Mouse (Mus musculus) forebrain, embryonic 16.5 days (tissue): ENCODE data around the gene Ppp3ca. TPM values are rescaled to one million over a fixed set of nuclear protein-coding genes. Genes with fewer than 3 reads are reported as not detected.

Experiments used
- ATAC-seq: fragments of 200-750 bp; cut with Nextera tagmentation; 2 replicates; pipeline ENCODE4 v1.8.0; 2017; ENCODE audit warnings: mild to moderate bottlenecking, moderate library complexity
- H3K27ac ChIP-seq: fragments of 300-500 bp; sonication (generic); 2 replicates; pipeline ENCODE4 v1.5.1; 2014; ENCODE audit warnings: low read length, control low read depth
- H3K27me3 ChIP-seq: fragments of 300-500 bp; sonication (generic); replicated peaks from 2 replicates; pipeline ENCODE4 v1.6.1; 2014; ENCODE audit warnings: low read length; ENCODE audit not compliant: control insufficient read depth, insufficient read depth
- H3K36me3 ChIP-seq: fragments of 300-500 bp; sonication (generic); 2 replicates; pipeline ENCODE4 v1.6.1; 2014; ENCODE audit not compliant: control insufficient read depth, insufficient read depth
- H3K4me1 ChIP-seq: fragments of 300-500 bp; sonication (generic); replicated peaks from 2 replicates; pipeline ENCODE4 v1.6.1; 2014; ENCODE audit warnings: low read length; ENCODE audit not compliant: control insufficient read depth, insufficient read depth
- H3K4me2 ChIP-seq: fragments of 300-500 bp; sonication (generic); 2 replicates; pipeline ENCODE4 v1.6.1; 2014; ENCODE audit warnings: mild to moderate bottlenecking, low read length, control low read depth
- H3K4me3 ChIP-seq: fragments of 300-500 bp; sonication (generic); replicated peaks from 2 replicates; pipeline ENCODE4 v1.5.1; 2014; ENCODE audit warnings: mild to moderate bottlenecking, low read length, control low read depth
- H3K9ac ChIP-seq: fragments of 300-500 bp; sonication (generic); replicated peaks from 2 replicates; pipeline ENCODE4 v1.6.1; 2014; ENCODE audit warnings: low read depth, low read length, control low read depth
- H3K9me3 ChIP-seq: fragments of 300-500 bp; sonication (generic); 2 replicates; pipeline ENCODE4 v1.6.1; 2016; ENCODE audit warnings: low read length; ENCODE audit not compliant: control insufficient read depth
- WGBS: fragments of 180-500 bp; shearing (Covaris S2); extraction: QIAGEN DNeasy Blood & Tissue Kit; methylation state at CpG from one replicate; pipeline ENCODE4 v1.1.7; 2014; 5-methylcytosine and 5-hydroxymethylcytosine counted together
- polyA plus RNA-seq: library from polyadenylated mRNA; unstranded; fragments of >200 nt; fragmentation: Nextera tagmentation; extraction: Ambion mirVana; gene quantifications from 2 replicates; pipeline ENCODE4 v1.2.1, GENCODE M21; 2015

Ppp3ca gene
- polyA plus RNA-seq, 1 experiment from 2014 or later = 144 TPM

GRCm38 (mm10) chr3:136731579-136731978, 61.7 kb downstream of the Ppp3ca start:
- Histone ChIP-seq H3K36me3 (no peaks in the 10 kb centered on the region), H3K9ac (no peak overlapping the region)

DNA sequence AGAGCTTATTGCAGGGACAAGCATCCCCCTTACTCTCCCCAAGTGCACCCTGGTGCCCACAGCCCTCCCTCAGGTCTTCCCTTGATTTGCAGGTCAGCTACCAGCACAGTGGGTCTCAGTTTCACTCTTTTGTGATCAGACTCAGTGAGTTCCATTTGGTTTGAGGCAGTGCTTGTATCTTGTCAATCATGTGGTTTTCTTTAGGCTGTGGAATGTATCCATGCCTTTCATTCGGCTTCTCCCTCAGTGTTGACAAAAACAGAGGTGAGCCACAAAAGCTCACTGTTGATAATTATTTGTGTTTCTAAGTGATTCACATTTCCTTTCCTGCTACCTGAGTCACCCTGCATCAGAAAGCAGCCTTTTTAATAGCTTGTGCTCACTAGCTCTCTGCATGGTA, 66.1 kb downstream of the Ppp3ca start:
- Histone ChIP-seq H3K27me3 (no peaks in the 10 kb centered on the region), H3K27ac (no peak overlapping the region), H3K4me3 (no peak overlapping the region), H3K4me1 (peaks cover 5% of the 10 kb centered on the region; the same call in 1 of the 2 replicates), H3K4me2 (no peak overlapping the region), H3K36me3 (no peaks in the 10 kb centered on the region), H3K9me3 (no peaks in the 10 kb centered on the region), H3K9ac (no peak overlapping the region)
- no peak for ATAC-seq
- 11% methylated on average over 1 of the region's 1 CpGs for WGBS

More at GRCm38 (mm10) chr3:136731579-136731978, 61.7 kb downstream of the Ppp3ca start:
- no peak for ATAC-seq
- 93% methylated on average over 6 of the region's 6 CpGs for WGBS
- Histone ChIP-seq H3K4me3 (no peak overlapping the region), H3K27ac (no peak overlapping the region), H3K9me3 (no peaks in the 10 kb centered on the region), H3K4me1 (peaks cover 9% of the 10 kb centered on the region), H3K27me3 (no peaks in the 10 kb centered on the region), H3K4me2 (no peak overlapping the region)

DNA sequence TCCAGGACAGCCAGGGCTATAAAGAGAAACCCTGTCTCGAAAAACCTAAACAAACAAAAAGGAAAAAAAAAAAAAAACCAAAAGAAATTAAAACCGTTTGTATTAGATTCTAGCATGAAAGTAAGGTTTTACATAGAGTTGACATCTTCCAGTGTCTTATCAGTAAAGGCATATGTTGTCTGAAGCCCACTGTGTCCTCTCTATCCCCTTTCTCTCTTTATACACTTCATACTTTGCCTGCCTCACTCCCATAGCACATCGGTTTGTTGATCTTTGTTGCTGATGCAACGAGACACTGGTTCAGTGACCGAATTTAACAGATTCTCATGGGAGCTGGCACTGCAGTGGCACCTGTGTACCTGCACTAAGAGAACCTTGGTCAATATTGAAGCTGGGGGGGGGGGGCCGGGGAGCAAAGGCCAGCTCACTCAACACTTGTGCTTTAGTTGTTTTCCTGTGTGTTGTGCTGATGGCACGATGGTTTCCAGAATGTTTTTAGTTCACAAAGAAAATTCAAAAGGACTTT, 66.9 kb downstream of the Ppp3ca start:
- ATAC-seq = no peak
- no peaks in the 10 kb centered on the region for H3K9me3 ChIP-seq
- WGBS = 87% methylated on average over 7 of the region's 7 CpGs

GRCm38 (mm10) chr3:136738474-136738873, 68.5 kb downstream of the Ppp3ca start:
- Histone ChIP-seq H3K9ac (no peak overlapping the region), H3K4me3 (no peak overlapping the region), H3K4me1 (peaks cover 5% of the 10 kb centered on the region; the same call in 1 of the 2 replicates), H3K27ac (no peak overlapping the region), H3K9me3 (no peaks in the 10 kb centered on the region), H3K36me3 (no peaks in the 10 kb centered on the region), H3K4me2 (no peak overlapping the region), H3K27me3 (no peaks in the 10 kb centered on the region)
- ATAC-seq = no peak
- 88% methylated on average over 1 of the region's 1 CpGs for WGBS

More for the DNA sequence above, 66.9 kb downstream of the Ppp3ca start:
- H3K4me3 ChIP-seq = no peak overlapping the region
- H3K27me3 ChIP-seq = no peaks in the 10 kb centered on the region
- no peak overlapping the region for H3K27ac ChIP-seq
- H3K36me3 ChIP-seq = no peaks in the 10 kb centered on the region
- no peak overlapping the region for H3K9ac ChIP-seq
- H3K4me2 ChIP-seq = no peak overlapping the region
- H3K4me1 ChIP-seq = peaks cover 5% of the 10 kb centered on the region; the same call in 1 of the 2 replicates

DNA sequence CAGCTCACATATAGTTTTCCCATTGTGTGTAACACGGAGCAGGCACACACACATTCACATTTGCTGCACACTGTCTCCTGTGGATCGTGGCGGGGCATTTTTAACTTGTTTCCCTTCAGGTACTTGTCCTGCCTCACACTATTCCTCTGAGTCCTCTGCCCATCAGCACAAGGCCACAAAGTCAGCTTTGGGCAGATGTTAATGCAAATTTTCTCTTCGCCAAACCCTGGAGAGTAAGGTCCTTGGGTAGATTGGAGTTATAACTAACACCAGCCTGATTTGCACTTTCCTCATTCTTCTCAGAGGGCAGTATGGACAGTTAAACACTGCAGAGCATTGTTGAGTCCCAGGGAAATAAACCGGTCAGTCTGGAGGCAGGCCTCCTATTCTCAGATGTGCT, 69.0 kb downstream of the Ppp3ca start:
- Histone ChIP-seq H3K27me3 (no peaks in the 10 kb centered on the region), H3K4me2 (no peak overlapping the region), H3K9me3 (no peaks in the 10 kb centered on the region), H3K9ac (no peak overlapping the region), H3K4me3 (no peak overlapping the region), H3K27ac (no peak overlapping the region), H3K4me1 (peaks cover 5% of the 10 kb centered on the region; the same call in 1 of the 2 replicates), H3K36me3 (no peaks in the 10 kb centered on the region)
- WGBS = 89% methylated on average over 5 of the region's 5 CpGs
- ATAC-seq = no peak

- no peak overlapping the region for H3K4me3 ChIP-seq
- ATAC-seq = no peak
- H3K4me2 ChIP-seq = no peak overlapping the region
- 0 out of 2 replicates have a peak, but pooled peaks cover 2% of the 10 kb centered on the region for H3K4me1 ChIP-seq
- no peaks in the 10 kb centered on the region for H3K27me3 ChIP-seq
- no peaks in the 10 kb centered on the region for H3K9me3 ChIP-seq
- WGBS = 74% methylated on average over 5 of the region's 5 CpGs
- no peak overlapping the region for H3K9ac ChIP-seq
- H3K27ac ChIP-seq = no peak overlapping the region
- no peaks in the 10 kb centered on the region for H3K36me3 ChIP-seq
Observed at GRCm38 (mm10) chr3:136741659-136742058, 71.7 kb downstream of the Ppp3ca start.

DNA sequence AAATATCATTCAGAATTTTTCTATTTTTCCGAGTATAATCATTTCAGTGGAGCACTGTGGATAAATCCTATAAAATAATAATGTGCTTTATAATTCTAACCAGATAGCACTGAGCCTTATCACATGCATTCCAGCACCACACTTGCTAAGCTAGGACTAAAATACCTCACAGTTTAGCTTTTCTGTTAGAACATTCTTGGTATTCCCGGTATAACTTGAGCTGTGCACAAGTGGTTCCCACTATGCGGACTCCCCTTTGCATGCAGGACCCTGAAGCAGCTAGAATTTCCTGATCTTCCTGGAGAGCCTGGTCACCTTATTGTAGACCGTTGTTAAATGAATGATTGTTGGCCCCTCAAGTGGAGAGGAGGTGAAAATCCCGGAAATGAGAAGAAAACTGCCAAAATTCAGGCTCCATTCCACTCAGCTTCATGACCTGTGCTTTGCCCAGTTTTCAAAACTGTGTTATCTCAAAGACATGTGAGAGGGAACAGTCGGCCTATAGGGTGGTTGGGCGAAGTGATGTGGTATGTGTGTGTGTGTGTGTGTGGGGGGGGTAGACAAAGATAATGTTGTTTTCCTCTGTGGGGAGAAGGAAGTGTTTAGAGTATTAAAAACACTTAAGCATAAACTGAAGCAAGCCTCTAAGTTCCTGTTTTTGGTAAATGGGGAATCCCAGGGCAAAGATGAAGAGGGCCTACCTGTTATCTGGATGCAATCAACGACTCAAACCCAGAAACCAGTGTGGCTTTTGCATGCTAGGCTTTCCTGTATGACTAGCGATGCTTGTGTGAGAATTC, 72.5 kb downstream of the Ppp3ca start:
- H3K4me2 ChIP-seq = no peak overlapping the region
- no peak overlapping the region for H3K4me3 ChIP-seq
- no peak for ATAC-seq
- no peaks in the 10 kb centered on the region for H3K9me3 ChIP-seq
- H3K27me3 ChIP-seq = no peaks in the 10 kb centered on the region
- no peak overlapping the region for H3K9ac ChIP-seq
- H3K4me1 ChIP-seq = 0 out of 2 replicates have a peak, but pooled peaks cover 2% of the 10 kb centered on the region
- H3K36me3 ChIP-seq = no peaks in the 10 kb centered on the region
- 89% methylated on average over 9 of the region's 9 CpGs for WGBS
- H3K27ac ChIP-seq = no peak overlapping the region

DNA sequence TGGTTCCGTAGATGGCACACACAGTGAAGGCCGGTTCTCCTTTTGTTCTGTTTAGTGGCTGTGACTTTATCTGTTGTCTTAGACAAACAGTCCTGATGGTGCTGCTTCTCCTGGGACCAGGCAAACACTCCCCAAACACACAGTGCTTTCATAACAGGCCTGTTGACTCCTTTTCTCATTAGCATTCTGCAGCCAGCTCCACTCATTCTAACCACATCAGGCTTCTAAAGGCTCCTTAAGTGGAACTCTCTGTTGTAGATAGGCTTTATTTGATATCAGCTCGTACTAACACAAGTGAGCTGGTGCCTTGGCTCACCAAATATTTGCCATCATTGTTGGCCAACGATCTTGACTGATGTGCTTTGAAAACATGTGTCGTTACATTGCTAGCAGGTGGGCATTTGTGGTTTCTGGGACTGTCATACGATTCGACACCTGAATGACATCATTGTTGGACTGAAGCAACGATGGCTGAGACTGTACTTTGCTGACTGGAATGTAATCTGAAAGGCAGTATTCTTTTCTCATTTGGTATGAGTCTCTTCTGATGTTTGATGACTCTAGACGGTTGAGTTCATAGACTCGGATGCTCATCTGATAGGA, 74.5 kb downstream of the Ppp3ca start:
- H3K4me1 ChIP-seq = 0 out of 2 replicates have a peak, but pooled peaks cover 2% of the 10 kb centered on the region

DNA sequence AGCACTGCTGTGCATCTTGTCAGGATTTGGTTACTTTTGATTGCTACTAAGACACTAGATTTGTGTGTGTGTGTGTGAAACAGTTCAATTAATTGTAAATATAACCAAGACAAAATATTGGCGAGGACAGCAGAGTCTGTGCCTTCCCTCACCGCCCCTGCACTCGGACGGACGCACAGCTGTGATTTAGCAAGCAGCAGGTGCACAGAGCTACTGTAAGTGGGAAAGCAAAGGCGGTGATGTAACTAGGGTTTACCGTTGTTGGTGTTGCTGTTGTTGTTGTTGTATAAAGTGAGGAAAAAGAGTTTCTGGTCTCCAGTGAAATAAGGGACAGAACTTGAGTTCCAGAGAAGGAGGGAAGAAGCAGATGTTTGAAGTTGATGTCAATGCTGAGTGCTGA, 75.5 kb downstream of the Ppp3ca start:
- H3K9me3 ChIP-seq = no peaks in the 10 kb centered on the region
- H3K4me2 ChIP-seq = no peak overlapping the region
- no peak overlapping the region for H3K4me3 ChIP-seq
- H3K27ac ChIP-seq = no peak overlapping the region
- 38% methylated on average over 7 of the region's 7 CpGs for WGBS
- ATAC-seq = no peak
- no peaks in the 10 kb centered on the region for H3K36me3 ChIP-seq
- H3K9ac ChIP-seq = no peak overlapping the region
- H3K4me1 ChIP-seq = peaks cover 5% of the 10 kb centered on the region; the same call in 1 of the 2 replicates
- no peaks in the 10 kb centered on the region for H3K27me3 ChIP-seq

More for the DNA sequence above, 74.5 kb downstream of the Ppp3ca start:
- no peak overlapping the region for H3K4me3 ChIP-seq
- H3K27ac ChIP-seq = no peak overlapping the region
- no peak overlapping the region for H3K4me2 ChIP-seq
- H3K9ac ChIP-seq = no peak overlapping the region
- 53% methylated on average over 10 of the region's 10 CpGs for WGBS
- H3K9me3 ChIP-seq = no peaks in the 10 kb centered on the region
- H3K27me3 ChIP-seq = no peaks in the 10 kb centered on the region
- H3K36me3 ChIP-seq = no peaks in the 10 kb centered on the region
- ATAC-seq = no peak
